Mouse (Mus musculus) hindbrain, embryonic 11.5 days (tissue): Measurements from ENCODE around the gene Trim50. TPM values are rescaled to one million over a fixed set of nuclear protein-coding genes. Genes with fewer than 3 reads are reported as not detected.

Source experiments
- ATAC-seq: fragments of 200-750 bp; cut with Nextera tagmentation; 2 replicates; pipeline ENCODE4 v1.8.0; 2017; ENCODE audit warnings: mild to moderate bottlenecking, moderate TSS enrichment, moderate library complexity; ENCODE audit not compliant: low FRiP score
- DNase-seq: peaks from one replicate; pipeline ENCODE4 v3.0.0-alpha.2; 2015; ENCODE audit warnings: low spot score
- H3K27ac ChIP-seq: fragments of 300-500 bp; sonication (generic); 2 replicates; pipeline ENCODE4 v1.5.1; 2014; ENCODE audit warnings: mild to moderate bottlenecking, low read depth, low read length
- H3K27me3 ChIP-seq: fragments of 300-500 bp; sonication (generic); 2 replicates; pipeline ENCODE4 v1.6.1; 2014; ENCODE audit warnings: mild to moderate bottlenecking, low read length, moderate library complexity, mixed read lengths; ENCODE audit not compliant: control insufficient read depth, insufficient read depth
- H3K36me3 ChIP-seq: fragments of 300-500 bp; sonication (generic); 2 replicates; pipeline ENCODE4 v1.6.1; 2014; ENCODE audit warnings: mild to moderate bottlenecking, low read length, moderate library complexity, mixed read lengths; ENCODE audit not compliant: control insufficient read depth, insufficient read depth
- H3K4me1 ChIP-seq: fragments of 300-500 bp; sonication (generic); replicated peaks from 2 replicates; pipeline ENCODE4 v1.6.1; 2014; ENCODE audit warnings: low read length, mixed read lengths; ENCODE audit not compliant: control insufficient read depth, insufficient read depth
- H3K4me2 ChIP-seq: fragments of 300-500 bp; sonication (generic); replicated peaks from 2 replicates; pipeline ENCODE4 v1.6.1; 2014; ENCODE audit warnings: mild to moderate bottlenecking, low read depth, low read length
- H3K4me3 ChIP-seq: fragments of 300-500 bp; sonication (generic); 2 replicates; pipeline ENCODE4 v1.5.1; 2014; ENCODE audit warnings: low read depth, low read length
- H3K9ac ChIP-seq: fragments of 300-500 bp; sonication (generic); 2 replicates; pipeline ENCODE4 v1.6.1; 2014; ENCODE audit warnings: low read depth, low read length
- H3K9me3 ChIP-seq: fragments of 300-500 bp; sonication (generic); 2 replicates; pipeline ENCODE4 v1.6.1; 2016; ENCODE audit warnings: low read length; ENCODE audit not compliant: control insufficient read depth
- WGBS: fragments of 180-500 bp; shearing (Covaris S2); extraction: QIAGEN DNeasy Blood & Tissue Kit; methylation state at CpG from one replicate; pipeline ENCODE4 v1.1.7; 2014; 5-methylcytosine and 5-hydroxymethylcytosine counted together
- polyA plus RNA-seq: library from polyadenylated mRNA; unstranded; fragments of >200 nt; fragmentation: Nextera tagmentation; extraction: Ambion mirVana; gene quantifications from 2 replicates; pipeline ENCODE4 v1.2.1, GENCODE M21; 2014

The Trim50 gene
- polyA plus RNA-seq, 1 experiment from 2014 or later, result not detected

DNA sequence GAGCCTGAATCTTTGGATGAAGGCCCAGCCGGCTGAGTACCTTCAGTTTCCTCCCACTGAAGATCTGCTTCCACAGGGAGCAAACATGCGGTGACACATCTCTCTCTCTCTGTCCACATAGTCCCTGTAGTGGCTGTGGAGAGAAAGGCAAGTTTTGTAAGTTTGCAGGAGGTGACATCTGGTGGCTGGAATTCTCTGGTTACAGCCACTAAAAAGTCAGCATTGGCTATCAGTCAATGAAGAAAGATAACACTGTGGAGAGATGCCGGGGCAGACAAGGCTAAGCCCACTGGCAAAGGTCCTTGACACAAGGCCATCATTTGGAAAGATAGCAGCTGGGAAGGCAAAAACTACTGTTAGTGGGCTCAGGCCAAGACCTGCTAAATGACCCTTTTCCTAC is 15.5 kb upstream of the Trim50 start:
- no peak for ATAC-seq
- 71% methylated on average over 3 of the region's 3 CpGs for WGBS
- H3K9me3 ChIP-seq, result no peaks in the 10 kb centered on the region
- H3K4me1 ChIP-seq, result no peaks in the 10 kb centered on the region
- no peaks in the 10 kb centered on the region for H3K27me3 ChIP-seq
- no peak overlapping the region for H3K4me3 ChIP-seq
- no peak overlapping the region for H3K9ac ChIP-seq
- no peak overlapping the region for H3K4me2 ChIP-seq
- H3K27ac ChIP-seq, result no peak overlapping the region
- DNase-seq, result no peak
- H3K36me3 ChIP-seq, result no peaks in the 10 kb centered on the region

DNA sequence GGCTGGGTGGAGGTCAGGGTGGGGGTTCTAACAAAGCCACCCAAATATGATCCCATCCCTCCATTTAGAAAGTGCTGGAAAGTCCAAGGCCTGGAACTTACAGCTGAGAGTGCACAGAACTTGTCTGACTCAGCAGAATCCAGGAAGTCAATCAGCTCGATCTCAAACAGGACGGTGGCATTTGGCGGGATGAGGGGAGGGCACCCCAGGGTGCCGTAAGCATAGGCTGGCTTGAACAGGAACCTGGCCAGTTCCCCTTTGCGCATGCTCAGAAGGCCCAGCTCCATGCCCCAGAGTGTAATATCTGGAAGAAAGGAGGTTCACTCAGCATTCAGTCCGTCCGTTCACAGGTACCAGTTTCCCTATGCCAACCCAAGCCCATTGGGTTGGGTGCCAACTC is 7.1 kb upstream of the Trim50 start:
- no peak for DNase-seq
- Histone ChIP-seq H3K4me1 (no peaks in the 10 kb centered on the region), H3K4me3 (no peak overlapping the region), H3K36me3 (no peaks in the 10 kb centered on the region), H3K27me3 (no peaks in the 10 kb centered on the region), H3K9ac (no peak overlapping the region), H3K9me3 (no peaks in the 10 kb centered on the region), H3K4me2 (no peak overlapping the region), H3K27ac (no peak overlapping the region)
- WGBS, result 83% methylated on average over 7 of the region's 7 CpGs
- ATAC-seq, result no peak

DNA sequence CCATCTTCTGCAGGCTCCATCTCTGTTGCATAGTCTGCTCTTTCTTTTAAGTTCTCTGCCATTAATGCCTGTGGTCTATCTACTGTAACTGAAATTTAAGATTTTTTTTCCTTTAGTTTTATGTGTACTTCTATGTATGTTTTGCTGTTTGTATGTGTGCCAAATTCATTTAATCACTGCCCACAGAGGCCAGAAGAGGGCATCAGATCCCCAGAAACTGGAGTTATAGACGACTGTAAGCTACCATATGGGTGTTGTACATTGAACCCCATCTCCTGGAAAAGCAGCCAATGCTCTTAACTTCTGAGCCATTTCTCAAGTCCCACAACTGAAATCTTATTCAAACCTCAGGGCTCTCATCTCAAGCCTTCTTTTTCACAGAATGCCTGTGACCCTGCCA is 6.7 kb upstream of the Trim50 start:
- no peaks in the 10 kb centered on the region for H3K36me3 ChIP-seq
- H3K4me2 ChIP-seq, result no peak overlapping the region
- H3K9ac ChIP-seq, result no peak overlapping the region
- 33% methylated on average over 1 of the region's 1 CpGs for WGBS
- no peak overlapping the region for H3K27ac ChIP-seq
- ATAC-seq (no peak), DNase-seq (no peak)
- H3K4me1 ChIP-seq, result no peaks in the 10 kb centered on the region
- H3K9me3 ChIP-seq, result no peaks in the 10 kb centered on the region
- no peak overlapping the region for H3K4me3 ChIP-seq
- H3K27me3 ChIP-seq, result no peaks in the 10 kb centered on the region

DNA sequence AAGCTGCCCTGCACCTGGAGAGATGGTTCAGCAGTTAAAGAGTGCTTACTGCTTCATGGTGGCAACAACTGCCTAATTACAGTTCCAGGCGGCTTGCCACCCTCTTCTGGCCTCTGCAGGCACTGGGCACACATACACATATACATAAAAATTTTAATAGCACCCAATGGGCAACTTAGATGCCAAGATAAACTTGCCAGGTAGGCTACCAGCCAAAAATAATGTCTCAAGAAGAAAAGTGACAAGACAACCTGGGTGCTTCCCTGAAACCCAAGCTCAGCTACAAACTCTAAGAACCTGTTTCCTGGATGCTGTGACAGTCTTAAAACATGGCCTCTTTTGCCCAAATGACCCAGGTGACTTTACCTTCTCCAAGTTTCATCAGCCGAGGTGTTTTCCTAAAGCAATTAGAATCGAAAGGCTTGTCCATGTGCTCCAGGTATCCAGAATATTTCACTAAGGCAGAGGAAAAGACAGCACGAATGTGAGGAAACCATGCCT is 5.5 kb upstream of the Trim50 start:
- WGBS, result 77% methylated on average over 4 of the region's 4 CpGs
- Histone ChIP-seq H3K27ac (no peak overlapping the region), H3K27me3 (no peaks in the 10 kb centered on the region), H3K4me1 (no peaks in the 10 kb centered on the region), H3K36me3 (no peaks in the 10 kb centered on the region), H3K9ac (no peak overlapping the region), H3K4me3 (no peak overlapping the region), H3K9me3 (no peaks in the 10 kb centered on the region), H3K4me2 (no peak overlapping the region)
- ATAC-seq, result no peak
- no peak for DNase-seq

DNA sequence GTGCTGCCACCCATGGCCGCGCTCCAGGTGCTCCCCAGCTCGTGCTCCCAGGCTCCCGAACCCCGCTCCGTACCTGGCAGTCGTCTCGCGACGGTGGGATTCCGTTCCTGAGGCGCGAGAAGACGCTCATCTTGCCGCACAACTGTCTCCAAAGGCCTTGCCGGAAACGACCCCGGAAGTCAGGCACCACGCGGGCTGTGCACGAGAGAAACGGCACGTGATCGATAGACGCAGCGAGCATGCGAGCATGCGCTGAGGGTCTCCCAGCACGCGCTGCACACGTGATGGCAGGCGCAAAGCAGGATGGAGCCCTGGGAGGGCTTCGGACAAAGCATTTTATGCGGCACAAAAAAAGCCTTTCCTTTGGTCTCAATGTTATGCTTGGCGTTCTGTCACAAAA is 3.2 kb upstream of the Trim50 start, which contains the start of gene Fkbp6:
Gene Fkbp6 (minus strand): TSS at position 183 of the 400 bp plus-strand sequence.
- no peak for ATAC-seq
- Histone ChIP-seq H3K27me3 (no peaks in the 10 kb centered on the region; the same call in 1 of the 2 replicates), H3K4me2 (no peak within 1 kb of the TSS)

DNA sequence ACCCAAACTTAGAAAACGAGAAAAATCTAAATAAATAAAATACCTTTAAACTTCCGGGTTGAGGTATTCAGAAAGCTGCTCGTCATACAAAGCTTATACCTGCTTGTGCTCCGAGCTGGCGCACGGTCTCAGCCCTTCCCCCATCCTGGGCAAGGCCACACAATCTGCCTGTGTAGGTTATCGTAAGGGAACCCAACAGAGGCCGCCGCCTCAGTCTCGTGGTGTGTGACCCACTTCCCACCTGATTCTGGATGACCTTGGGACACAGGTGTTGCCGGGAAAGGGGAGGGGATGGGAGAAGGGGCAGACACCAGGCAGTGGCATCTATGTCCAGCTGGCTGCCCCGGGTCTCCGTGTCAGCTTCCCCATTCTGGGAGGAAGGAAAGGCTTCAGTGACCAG is 1.5 kb upstream of the Trim50 start:
- 89% methylated on average over 13 of the region's 13 CpGs for WGBS
- Histone ChIP-seq H3K4me2 (no peak overlapping the region), H3K9ac (no peak overlapping the region), H3K27me3 (no peaks in the 10 kb centered on the region; the same call in 1 of the 2 replicates), H3K27ac (no peak overlapping the region), H3K36me3 (no peaks in the 10 kb centered on the region), H3K9me3 (no peaks in the 10 kb centered on the region), H3K4me3 (no peak overlapping the region), H3K4me1 (no peaks in the 10 kb centered on the region)
- no peak for ATAC-seq
- DNase-seq, result no peak

More for the DNA sequence above, 3.2 kb upstream of the Trim50 start, which contains the start of gene Fkbp6:
- DNase-seq, result no peak
- WGBS, result 89% methylated on average over 35 of the region's 35 CpGs
- H3K9ac ChIP-seq, result no peak within 1 kb of the TSS
- H3K9me3 ChIP-seq, result no peaks in the 10 kb centered on the region
- H3K4me3 ChIP-seq, result no peak within 1 kb of the TSS
- no peak within 1 kb of the TSS for H3K27ac ChIP-seq
- no peaks in the 10 kb centered on the region for H3K4me1 ChIP-seq
- no peaks in the 10 kb centered on the region for H3K36me3 ChIP-seq

DNA sequence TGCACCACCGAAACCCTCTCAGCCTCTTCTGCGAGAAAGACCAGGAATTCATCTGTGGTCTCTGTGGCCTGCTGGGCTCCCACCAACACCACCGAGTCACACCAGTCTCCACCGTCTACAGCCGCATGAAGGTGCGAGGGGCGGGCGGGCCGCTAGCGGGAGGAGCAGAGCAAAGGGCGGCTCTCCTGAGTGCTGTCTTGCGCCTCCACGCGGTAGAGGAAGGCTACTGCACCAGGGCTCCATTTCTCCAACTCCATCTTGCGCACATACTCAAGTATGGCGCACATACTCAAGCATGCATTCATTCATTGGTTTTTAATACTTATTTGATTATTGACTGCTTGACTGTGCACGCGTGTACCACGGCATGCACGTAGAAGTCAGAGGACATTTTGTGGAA is 469 bp downstream of the Trim50 start:
- DNase-seq (peak; percentile 61), ATAC-seq (no peak)
- Histone ChIP-seq H3K4me1 (no peaks in the 10 kb centered on the region), H3K36me3 (no peaks in the 10 kb centered on the region), H3K9ac (no peak overlapping the region), H3K4me3 (no peak overlapping the region), H3K4me2 (no peak overlapping the region), H3K9me3 (peaks cover 3% of the 10 kb centered on the region; the same call in 1 of the 2 replicates), H3K27me3 (no peaks in the 10 kb centered on the region; the same call in 1 of the 2 replicates), H3K27ac (no peak overlapping the region)
- WGBS, result 16% methylated on average over 20 of the region's 20 CpGs

DNA sequence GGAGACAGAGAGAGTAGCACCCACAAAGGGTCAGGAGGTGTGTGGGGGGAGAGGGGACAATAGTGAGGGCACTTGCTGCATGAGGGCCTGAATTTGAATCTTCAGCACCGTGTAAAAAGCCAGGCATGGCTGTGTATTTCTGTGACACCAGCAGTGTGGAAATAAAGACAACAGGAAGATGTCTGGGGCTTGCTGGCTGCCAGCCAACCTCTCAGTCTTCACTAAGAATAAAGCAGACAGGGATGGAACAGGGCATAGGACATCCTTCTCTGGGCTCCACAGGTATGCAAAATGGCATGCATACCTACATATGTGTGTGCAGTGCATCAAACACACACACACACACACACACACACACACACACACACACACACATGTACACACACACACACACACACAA is 3.0 kb downstream of the Trim50 start:
- ATAC-seq, result no peak
- WGBS, result 79% methylated on average over 1 of the region's 1 CpGs

DNA sequence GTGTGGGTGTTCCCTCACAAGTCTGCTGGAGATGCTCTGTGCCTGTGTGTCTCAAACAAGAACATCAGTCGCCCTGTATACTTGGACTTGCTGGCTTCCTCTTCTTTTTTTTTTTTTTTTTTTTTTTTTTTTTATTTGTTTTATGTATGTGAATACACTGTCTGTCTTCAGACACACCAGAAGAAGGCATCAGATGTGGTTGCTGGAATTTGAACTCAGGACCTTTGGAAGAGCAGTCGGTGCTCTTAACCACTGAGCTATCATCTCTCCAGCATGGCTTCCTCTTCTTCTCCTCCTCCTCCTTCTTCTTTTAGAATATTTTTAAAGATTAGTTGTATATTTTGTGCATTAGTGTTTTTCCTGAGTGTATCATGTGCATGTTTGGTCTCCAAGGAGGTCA is 4.5 kb downstream of the Trim50 start:
- ATAC-seq (no peak), DNase-seq (no peak)
- WGBS, result 87% methylated on average over 2 of the region's 2 CpGs
- peaks cover 3% of the 10 kb centered on the region; the same call in 1 of the 2 replicates for H3K9me3 ChIP-seq
- no peaks in the 10 kb centered on the region for H3K4me1 ChIP-seq
- no peaks in the 10 kb centered on the region for H3K36me3 ChIP-seq
- H3K4me3 ChIP-seq, result no peak overlapping the region
- H3K27me3 ChIP-seq, result no peaks in the 10 kb centered on the region; the same call in 1 of the 2 replicates
- H3K9ac ChIP-seq, result no peak overlapping the region
- no peak overlapping the region for H3K4me2 ChIP-seq
- no peak overlapping the region for H3K27ac ChIP-seq

More for the DNA sequence above, 3.0 kb downstream of the Trim50 start:
- Histone ChIP-seq H3K36me3 (no peaks in the 10 kb centered on the region), H3K4me1 (no peaks in the 10 kb centered on the region), H3K27ac (no peak overlapping the region), H3K4me2 (no peak overlapping the region), H3K9me3 (peaks cover 3% of the 10 kb centered on the region; the same call in 1 of the 2 replicates), H3K27me3 (no peaks in the 10 kb centered on the region; the same call in 1 of the 2 replicates), H3K9ac (no peak overlapping the region), H3K4me3 (no peak overlapping the region)
- no peak for DNase-seq
